Mouse (Mus musculus) frontal cortex, postnatal 25 days (tissue): ENCODE results near the gene Olfr527.

Source experiments
- DNase-seq, 2 experiments: peaks; one replicate each; pipeline ENCODE4 v3.0.0; 2022; ENCODE audit warnings: low spot score in 2 of 2

Gene Olfr527

GRCm38 (mm10) chr7:140333717-140334116 lies at the start of gene Olfr527:
TSS of gene Olfr527 (plus strand) at chr7:140334017.
- no peak for DNase-seq

- DNase-seq = no peak
Measured at GRCm38 (mm10) chr7:140295746-140296145, 38.1 kb upstream of the Olfr527 start.

GRCm38 (mm10) chr7:140296876-140297275 lies 36.9 kb upstream of the Olfr527 start:
- DNase-seq = no peak

- no peak for DNase-seq
Measured at GRCm38 (mm10) chr7:140299416-140299815, 34.4 kb upstream of the Olfr527 start.

GRCm38 (mm10) chr7:140319861-140320385 lies 13.9 kb upstream of the Olfr527 start:
- no peak for DNase-seq

GRCm38 (mm10) chr7:140320558-140320957 lies 13.3 kb upstream of the Olfr527 start, which contains the start of gene Olfr525:
TSS of gene Olfr525 (plus strand) at chr7:140320858.
- DNase-seq = no peak

GRCm38 (mm10) chr7:140321135-140321534 lies 12.7 kb upstream of the Olfr527 start:
- DNase-seq = no peak

- DNase-seq = no peak
Measured at GRCm38 (mm10) chr7:140329766-140330304, 4.0 kb upstream of the Olfr527 start.

- DNase-seq = no peak
Measured at GRCm38 (mm10) chr7:140361571-140361970, 27.8 kb downstream of the Olfr527 start, which contains the start of gene Olfr60. TSS of gene Olfr60 (minus strand) at chr7:140361671.

- no peak for DNase-seq
Measured at GRCm38 (mm10) chr7:140374300-140374699, 40.5 kb downstream of the Olfr527 start.

- no peak for DNase-seq
Measured at GRCm38 (mm10) chr7:140376231-140376630, 42.4 kb downstream of the Olfr527 start, which contains the start of gene Olfr530. TSS of gene Olfr530 (minus strand) at chr7:140376331.

GRCm38 (mm10) chr7:140376911-140377310 lies 43.1 kb downstream of the Olfr527 start:
- DNase-seq = no peak
